ENCODE assay signal across 12 mouse cellular contexts in the genomic region with DNA sequence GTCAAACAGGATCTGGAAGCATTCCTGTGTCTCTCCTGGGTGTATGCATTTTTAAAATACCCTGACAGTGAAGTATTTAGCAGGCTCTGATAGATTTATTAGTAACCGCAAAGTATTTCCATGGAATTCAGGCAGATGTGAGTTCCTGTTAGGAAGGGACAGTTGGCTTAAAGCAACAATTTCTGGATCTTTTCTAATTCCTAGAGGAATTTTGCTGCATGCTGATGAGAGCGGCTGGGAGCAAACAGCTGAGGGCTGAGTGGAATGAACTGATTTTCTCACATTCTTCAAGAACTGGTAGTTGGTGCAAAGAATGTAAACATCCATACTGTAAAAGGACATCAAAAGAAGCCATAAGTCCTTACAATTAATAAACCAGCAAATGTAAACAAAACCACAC.
A peak's percentile ranks its signal among the peaks of the same experiment; 100 is the strongest.
DNase-seq lines count a peak whose midpoint lies in the region; TF ChIP-seq lines count a peak whose summit lies in the region.
"Had no signal": no experiment of that assay in that cellular context is flagged by ENCODE, and none has a peak within 500 bp of the region (broad histone marks: within the 10 kb centered on the region; RNA-seq: fewer than 3 reads in every experiment).

No protein-coding gene starts in this region.

- peak; percentile 46 for DNase-seq in kidney, adult 2 months
- DNase-seq in kidney, adult 18-20 months: no peak
- peak; percentile 64 for DNase-seq in 3T3-L1 (ENCODE audit: low read depth, low spot score)
- peak; percentile 31 for DNase-seq in NIH3T3 (ENCODE audit: low read depth)
- peak; percentile 13 for DNase-seq in kidney, postnatal 10 days
- DNase-seq in spleen, postnatal 14 days (ENCODE audit: low spot score in 2 of 2): no peak
- no peak for DNase-seq in left cerebral cortex, adult 9 months (ENCODE audit: low spot score in 2 of 2)
- DNase-seq: cerebellum, adult 11 months; heart, postnatal 4 days; thymus, adult 2 months had no signal

- no peaks in the 10 kb centered on the region for H3K36me3 ChIP-seq in kidney, adult 2 months (ENCODE audit: control insufficient read depth, insufficient read depth, low read length)
- H3K36me3 ChIP-seq: forebrain, embryonic 10.5 days; midbrain, embryonic 10.5 days had no signal

- TF ChIP-seq POLR2A in kidney, adult 2 months (IDR thresholded peaks at IDR 0.05; ENCODE audit: low read depth, low read length): no peak

- WGBS in kidney, adult 2 months: 45% methylated on average over 2 of the region's 2 CpGs

- no peak overlapping the region for H3K27ac ChIP-seq in kidney, adult 2 months (ENCODE audit: insufficient read depth, low read depth, low read length)
- H3K27ac ChIP-seq: forebrain, embryonic 10.5 days; midbrain, embryonic 10.5 days had no signal

- H3K4me1 ChIP-seq in kidney, adult 2 months (ENCODE audit: control insufficient read depth, insufficient read depth, low read length): no peaks in the 10 kb centered on the region
- H3K4me1 ChIP-seq: forebrain, embryonic 10.5 days had no signal

- no peaks in the 10 kb centered on the region for H3K27me3 ChIP-seq in kidney, adult 2 months (replicated peaks; ENCODE audit: control insufficient read depth, insufficient read depth, low read length)

- H3K4me3 ChIP-seq in kidney, adult 2 months (ENCODE audit: insufficient read depth, low read depth, low read length): no peak overlapping the region
- H3K4me3 ChIP-seq: forebrain, embryonic 10.5 days; midbrain, embryonic 10.5 days had no signal

- no peak for TF ChIP-seq CTCF in kidney, adult 2 months (conservative IDR thresholded peaks at IDR 0.05; ENCODE audit: insufficient read depth, insufficient read length, low read depth, low read length)

Comparison
In these comparisons a context has a peak if more than half of its experiments do, and no peak if none do; other contexts are left out.
1. DNase-seq: peak in kidney, adult 2 months (single experiment), 3T3-L1 (single experiment), NIH3T3 (single experiment) and kidney, postnatal 10 days (single experiment); none in kidney, adult 18-20 months (single experiment), spleen, postnatal 14 days (0 of 2) and left cerebral cortex, adult 9 months (0 of 2).